Comparison of ENCODE assay signal across 9 mouse cellular contexts in genomic region chr13:50949545-50950226, GRCm38 (mm10).
DNase-seq lines count a peak whose midpoint lies in the region; ATAC-seq and TF ChIP-seq lines count a peak whose summit lies in the region.
"Had no signal": no experiment of that assay in that cellular context is flagged by ENCODE, and none has a peak within 500 bp of the region (broad histone marks: within the 10 kb centered on the region; RNA-seq: fewer than 3 reads in every experiment).

No protein-coding gene starts in this region.

- TF ChIP-seq CTCF in Patski (IDR thresholded peaks at IDR 0.05), result peak; percentile 89
- TF ChIP-seq CTCF in forebrain, postnatal 0 days (IDR thresholded peaks at IDR 0.05; ENCODE audit: low read depth), result peak; percentile 96

- 39% methylated on average over 6 of the region's 6 CpGs for WGBS in forebrain, postnatal 0 days
- WGBS in hindbrain, embryonic 14.5 days, result 41% methylated on average over 6 of the region's 6 CpGs
- 42% methylated on average over 6 of the region's 6 CpGs for WGBS in midbrain, embryonic 13.5 days

- no peak for ATAC-seq in Patski
- peak; percentile 49 for ATAC-seq in cerebellum, adult (ENCODE audit: insufficient number of reproducible peaks, low FRiP score, low TSS enrichment)
- ATAC-seq in forebrain, postnatal 0 days, result peak; percentile 85
- peak; percentile 62; the same call in 1 of the 2 replicates for ATAC-seq in hindbrain, embryonic 14.5 days (ENCODE audit: low FRiP score)
- ATAC-seq in midbrain, embryonic 13.5 days, result peak; percentile 63

- in situ Hi-C loops in Patski (cut with MboI; ENCODE audit: low pct_unique_long_range_greater_than_20kb), result loop anchor here (5.0 to 10.0 kb wide), 3 partner anchors 375 to 668 kb away; no protein-coding TSS in a partner anchor

- no peaks in the 10 kb centered on the region for H3K36me3 ChIP-seq in forebrain, postnatal 0 days (ENCODE audit: insufficient read depth)
- H3K36me3 ChIP-seq in hindbrain, embryonic 14.5 days (replicated peaks; ENCODE audit: control insufficient read depth, insufficient read depth), result no peaks in the 10 kb centered on the region
- no peaks in the 10 kb centered on the region for H3K36me3 ChIP-seq in midbrain, embryonic 13.5 days

- no peak overlapping the region for H3K4me2 ChIP-seq in forebrain, postnatal 0 days (ENCODE audit: low read depth)
- no peak overlapping the region for H3K4me2 ChIP-seq in hindbrain, embryonic 14.5 days (replicated peaks)
- no peak overlapping the region for H3K4me2 ChIP-seq in midbrain, embryonic 13.5 days (replicated peaks)

- POLR2A ChIA-PET in Patski (lab: Charles Lee), result interaction anchor here (0.8 to 1.0 kb wide), 2 partner anchors 217 to 469 kb away, joined by 3 read pairs; no protein-coding TSS in a partner anchor

- H3K27me3 ChIP-seq in Patski, result no peaks in the 10 kb centered on the region
- H3K27me3 ChIP-seq in forebrain, postnatal 0 days (ENCODE audit: insufficient read depth, low read length), result no peaks in the 10 kb centered on the region
- no peaks in the 10 kb centered on the region for H3K27me3 ChIP-seq in hindbrain, embryonic 14.5 days (ENCODE audit: control insufficient read depth, insufficient read depth, low read length)
- no peaks in the 10 kb centered on the region for H3K27me3 ChIP-seq in midbrain, embryonic 13.5 days

- H3K4me1 ChIP-seq in forebrain, postnatal 0 days (ENCODE audit: insufficient read depth), result no peaks in the 10 kb centered on the region
- H3K4me1 ChIP-seq in hindbrain, embryonic 14.5 days (replicated peaks; ENCODE audit: control insufficient read depth, insufficient read depth, low read length), result no peaks in the 10 kb centered on the region
- H3K4me1 ChIP-seq in midbrain, embryonic 13.5 days (replicated peaks), result no peaks in the 10 kb centered on the region

- H3K9me3 ChIP-seq in forebrain, postnatal 0 days (ENCODE audit: low read length), result no peaks in the 10 kb centered on the region
- no peaks in the 10 kb centered on the region for H3K9me3 ChIP-seq in hindbrain, embryonic 14.5 days (ENCODE audit: control insufficient read depth, low read length)
- H3K9me3 ChIP-seq in midbrain, embryonic 13.5 days, result no peaks in the 10 kb centered on the region

- H3K4me3 ChIP-seq in forebrain, postnatal 0 days (ENCODE audit: low read depth, low read length), result no peak overlapping the region
- no peak overlapping the region for H3K4me3 ChIP-seq in hindbrain, embryonic 14.5 days (replicated peaks; ENCODE audit: low read length)
- H3K4me3 ChIP-seq in midbrain, embryonic 13.5 days (replicated peaks), result no peak overlapping the region

- DNase-seq in Patski (ENCODE audit: low read depth, low spot score), result no peak
- peak; percentile 91 for DNase-seq in forebrain, postnatal 0 days
- peak; percentile 96 for DNase-seq in hindbrain, embryonic 14.5 days (ENCODE audit: low spot score)
- DNase-seq in left cerebral cortex, adult 18-20 months (ENCODE audit: low spot score in 2 of 2), result peak; percentile 89 to 94
- peak; percentile 88 for DNase-seq in right cerebral cortex, postnatal 4 days
- DNase-seq in urinary bladder, postnatal 4 days (ENCODE audit: low spot score in 2 of 2), result peak; percentile 57 to 85

- no peak overlapping the region for H3K9ac ChIP-seq in forebrain, postnatal 0 days
- no peak overlapping the region for H3K9ac ChIP-seq in hindbrain, embryonic 14.5 days
- no peak overlapping the region for H3K9ac ChIP-seq in midbrain, embryonic 13.5 days (replicated peaks)

- no peak overlapping the region for H3K27ac ChIP-seq in forebrain, postnatal 0 days (ENCODE audit: low read depth, low read length)
- H3K27ac ChIP-seq in hindbrain, embryonic 14.5 days, result no peak overlapping the region
- no peak overlapping the region for H3K27ac ChIP-seq in midbrain, embryonic 13.5 days
- H3K27ac ChIP-seq: macrophage had no signal

- CTCF ChIA-PET in Patski (lab: Charles Lee), result interaction anchor here (0.7 to 1.5 kb wide), 11 partner anchors 8 to 488 kb away, joined by 3 to 9 read pairs (median 3); no protein-coding TSS in a partner anchor
